Mouse (Mus musculus): ENCODE results near the gene Stox2.

Gene Stox2

DNA sequence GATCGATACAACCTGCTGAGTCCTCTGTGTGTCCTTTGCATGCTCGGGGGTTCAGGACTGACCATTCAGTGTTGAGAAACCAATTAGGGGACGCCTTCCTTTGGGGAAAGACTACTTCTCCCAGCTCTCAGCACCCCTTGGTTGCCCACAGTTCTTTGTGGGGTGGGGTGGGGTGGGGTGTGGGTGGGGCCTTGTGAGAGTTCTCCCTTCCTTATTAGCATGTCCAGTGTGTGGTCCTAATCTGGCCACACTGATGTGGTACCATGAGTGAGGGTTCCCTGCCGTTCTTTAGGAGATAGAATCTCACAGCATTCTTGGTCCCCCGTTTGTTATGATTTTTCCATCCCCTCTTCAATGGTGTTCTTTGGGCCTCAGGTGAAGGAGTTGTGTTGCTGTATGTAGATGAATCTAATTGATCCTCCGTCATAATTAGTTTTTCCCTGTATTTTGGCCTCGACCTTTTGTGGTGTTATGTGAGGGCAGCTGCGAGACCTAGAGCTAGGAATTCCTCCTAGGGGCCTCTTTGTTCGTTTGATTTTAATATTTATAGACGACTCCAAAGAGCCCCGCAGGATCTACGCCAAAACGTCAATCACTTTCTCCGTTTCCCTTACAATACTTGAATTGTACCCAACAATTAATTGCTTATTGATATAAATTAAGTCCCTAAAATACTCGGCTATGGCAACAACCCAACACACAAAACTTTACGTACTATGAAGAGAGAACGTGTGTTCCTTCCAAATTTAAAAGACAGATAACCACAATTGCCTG, 182.9 kb downstream of the Stox2 start:
- no peak for TF ChIP-seq GATA4 (IDR thresholded peaks at IDR 0.05; ENCODE audit: insufficient replicate concordance, low read length)

DNA sequence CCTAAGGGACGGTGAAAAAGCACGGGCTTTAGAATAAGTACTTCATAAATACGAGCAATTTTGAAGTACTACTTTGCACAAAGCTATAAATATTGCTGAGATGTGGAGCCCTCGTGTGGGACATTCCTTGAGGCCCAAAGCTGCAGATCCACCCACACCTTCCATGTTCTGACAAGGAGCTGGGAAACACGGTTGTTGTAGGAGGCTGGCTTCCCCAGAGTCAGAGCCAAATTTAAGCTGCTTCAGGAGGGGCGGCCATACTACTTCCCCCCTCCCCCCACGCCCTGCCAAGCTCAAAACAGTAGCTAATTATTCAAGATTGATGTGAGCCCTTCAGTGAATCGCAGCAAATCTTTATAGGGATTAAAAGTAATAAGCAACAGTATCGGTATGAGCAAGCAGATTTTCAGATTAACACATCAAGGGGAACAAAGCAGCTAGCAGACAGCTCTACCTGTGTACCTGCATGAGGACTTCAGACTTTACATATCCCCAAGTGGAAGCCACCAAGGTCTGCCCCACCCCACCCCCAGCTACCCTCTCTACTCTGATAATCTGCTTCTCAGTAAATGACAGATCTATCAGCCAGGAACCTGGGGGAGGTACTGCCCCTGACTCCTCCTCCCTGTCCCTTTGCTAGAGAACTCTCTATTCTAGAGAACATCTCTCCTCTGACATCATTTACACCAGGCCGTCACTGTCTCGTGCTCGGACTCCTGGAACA, 185.2 kb downstream of the Stox2 start:
- no peak for TF ChIP-seq GATA4 (IDR thresholded peaks at IDR 0.05; ENCODE audit: insufficient replicate concordance, low read length)

DNA sequence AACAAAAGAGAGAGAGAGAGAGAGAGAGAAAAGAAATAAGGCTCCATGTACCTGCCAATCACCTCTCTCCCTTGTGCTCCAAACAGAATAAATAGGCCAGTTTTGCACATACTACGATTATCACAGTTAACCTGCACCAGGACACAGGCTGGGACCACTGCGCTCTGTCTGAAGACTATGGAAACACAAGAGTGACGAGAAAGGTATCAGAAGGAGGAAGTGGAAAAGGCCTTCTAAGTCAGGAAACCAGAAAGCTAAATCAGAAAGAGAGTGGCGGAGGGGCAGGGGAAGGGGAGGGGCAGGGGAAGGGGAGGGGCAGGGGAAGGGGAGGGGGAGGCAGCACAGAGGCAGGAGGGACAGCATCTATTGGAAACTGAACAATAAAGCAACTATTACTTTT, 195.3 kb downstream of the Stox2 start:
- no peak for TF ChIP-seq GATA4 (IDR thresholded peaks at IDR 0.05; ENCODE audit: insufficient replicate concordance, low read length)

DNA sequence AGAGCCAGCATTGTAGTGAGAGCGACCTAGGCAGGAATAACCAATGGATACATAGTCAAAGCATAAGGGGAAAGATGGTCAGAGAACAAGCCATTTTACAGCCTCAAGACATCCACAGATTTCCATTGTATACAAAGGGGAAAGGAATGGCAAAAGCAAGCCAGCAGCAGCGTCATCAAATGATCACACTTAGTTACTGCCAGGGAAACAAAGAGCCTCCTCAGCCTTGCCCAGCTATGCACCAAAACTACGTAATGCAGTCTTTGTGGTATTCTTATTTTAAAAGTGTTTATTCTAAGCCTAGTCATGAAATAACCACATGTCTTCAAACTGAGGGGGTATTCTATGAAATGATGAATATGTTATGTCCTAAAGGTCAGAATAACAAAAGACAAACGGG, 201.0 kb downstream of the Stox2 start:
- no peak for TF ChIP-seq GATA4 (IDR thresholded peaks at IDR 0.05; ENCODE audit: insufficient replicate concordance, low read length)

DNA sequence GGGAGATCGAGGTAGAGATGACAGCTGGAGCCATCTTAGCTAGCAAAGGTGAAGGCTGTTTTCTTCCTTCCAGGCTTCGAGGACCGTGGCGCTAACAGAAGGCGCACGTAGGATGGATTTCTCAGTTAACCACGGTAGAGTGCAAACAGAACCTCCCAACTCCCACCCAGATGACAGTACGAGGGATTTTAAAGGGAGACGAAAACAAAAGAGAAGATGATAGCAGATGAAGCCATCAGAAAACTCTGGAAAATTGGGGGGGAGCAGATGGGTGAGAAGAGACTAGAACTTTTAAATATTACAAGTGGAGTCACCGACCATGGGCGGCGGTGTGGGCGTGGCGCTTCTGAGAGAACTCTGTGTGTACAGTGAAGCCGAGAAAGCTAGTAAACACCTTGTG, 202.0 kb downstream of the Stox2 start:
- TF ChIP-seq GATA4 (IDR thresholded peaks at IDR 0.05; ENCODE audit: insufficient replicate concordance, low read length), result no peak

DNA sequence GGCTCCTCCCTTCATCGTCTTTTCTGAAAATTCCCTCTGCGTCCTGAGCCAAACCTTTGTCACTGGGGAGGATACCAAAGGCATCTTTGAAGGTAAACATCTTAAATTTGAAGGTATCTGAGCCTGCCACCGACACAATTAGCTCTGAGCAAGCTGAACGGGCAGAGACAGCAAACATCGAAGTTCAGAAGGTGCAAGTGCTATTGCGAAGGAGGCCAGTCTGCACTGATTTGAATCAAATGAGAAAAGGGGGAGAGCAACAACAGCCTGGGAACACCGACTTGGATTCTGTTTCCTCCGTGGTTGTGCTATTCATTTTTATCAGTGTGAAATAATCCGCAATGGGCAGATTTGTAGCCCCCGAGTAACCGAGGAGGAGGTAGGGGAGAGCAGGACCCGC, 202.5 kb downstream of the Stox2 start:
- TF ChIP-seq GATA4 (IDR thresholded peaks at IDR 0.05; ENCODE audit: insufficient replicate concordance, low read length), result no peak

DNA sequence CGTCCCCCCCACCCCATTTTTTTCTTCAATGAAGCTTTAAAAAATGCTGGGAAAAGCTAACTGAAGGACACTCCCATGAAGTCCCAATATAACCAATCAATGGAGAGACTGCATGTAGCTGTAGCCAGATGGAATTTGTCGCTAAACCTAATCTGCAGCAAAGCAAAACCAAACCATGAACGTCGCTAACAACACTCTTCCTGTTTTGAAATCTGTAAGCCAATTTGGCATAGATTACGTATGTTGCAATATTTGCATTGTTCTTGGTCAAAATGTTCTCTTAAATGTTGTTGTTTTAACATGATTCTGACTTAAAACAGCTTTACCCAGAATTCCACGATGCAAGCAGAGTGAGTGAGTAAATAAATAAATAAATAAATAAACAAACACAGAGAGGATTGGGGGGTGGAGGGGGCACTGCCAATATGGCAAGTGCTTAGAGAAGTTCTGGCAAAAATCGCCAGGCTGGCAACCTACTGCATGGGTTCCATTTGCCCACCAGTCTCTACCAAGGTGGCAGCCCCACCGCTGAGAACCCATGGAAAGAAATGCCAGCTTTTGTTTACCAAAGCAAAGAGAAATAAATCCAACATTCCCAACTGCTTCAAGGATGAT, 203.0 kb downstream of the Stox2 start:
- TF ChIP-seq GATA4 (IDR thresholded peaks at IDR 0.05; ENCODE audit: insufficient replicate concordance, low read length), result no peak

DNA sequence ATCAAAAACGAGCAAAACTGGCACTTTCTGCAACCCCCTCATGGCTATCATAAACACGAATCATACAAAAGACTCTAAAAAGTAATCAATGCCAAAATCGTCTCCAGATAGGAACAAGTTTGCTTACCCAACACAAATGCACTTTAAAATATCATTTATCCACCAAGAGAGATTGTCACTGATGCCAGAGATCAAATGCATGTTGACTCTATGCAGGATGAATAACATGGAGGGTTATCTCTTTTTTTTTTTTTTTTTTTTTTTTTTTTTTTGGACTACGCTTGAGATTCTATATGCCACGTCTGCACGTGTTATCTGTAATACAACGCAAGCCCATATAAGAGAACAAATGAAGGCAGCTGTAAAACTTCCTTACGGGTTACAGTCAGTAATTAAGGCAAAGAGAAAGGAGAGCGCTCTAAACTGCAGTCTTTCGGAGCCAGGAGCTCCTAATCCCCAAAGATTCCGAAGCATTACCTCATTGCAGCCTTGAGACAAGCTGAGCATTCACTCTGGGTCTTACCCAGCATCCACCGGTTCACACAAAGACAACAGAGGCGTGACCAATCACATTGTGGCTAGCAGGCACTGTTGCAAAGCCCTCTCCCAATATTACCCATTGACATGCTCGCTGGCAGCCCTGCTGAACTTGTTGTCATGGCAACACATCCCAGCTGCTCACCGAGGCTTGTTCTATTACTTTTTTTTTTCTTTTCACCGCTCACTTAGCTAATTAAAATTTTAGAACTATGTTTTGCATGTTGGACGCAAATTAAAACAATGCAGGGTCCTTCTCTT, 203.8 kb downstream of the Stox2 start:
- TF ChIP-seq GATA4 (IDR thresholded peaks at IDR 0.05; ENCODE audit: insufficient replicate concordance, low read length), result no peak

DNA sequence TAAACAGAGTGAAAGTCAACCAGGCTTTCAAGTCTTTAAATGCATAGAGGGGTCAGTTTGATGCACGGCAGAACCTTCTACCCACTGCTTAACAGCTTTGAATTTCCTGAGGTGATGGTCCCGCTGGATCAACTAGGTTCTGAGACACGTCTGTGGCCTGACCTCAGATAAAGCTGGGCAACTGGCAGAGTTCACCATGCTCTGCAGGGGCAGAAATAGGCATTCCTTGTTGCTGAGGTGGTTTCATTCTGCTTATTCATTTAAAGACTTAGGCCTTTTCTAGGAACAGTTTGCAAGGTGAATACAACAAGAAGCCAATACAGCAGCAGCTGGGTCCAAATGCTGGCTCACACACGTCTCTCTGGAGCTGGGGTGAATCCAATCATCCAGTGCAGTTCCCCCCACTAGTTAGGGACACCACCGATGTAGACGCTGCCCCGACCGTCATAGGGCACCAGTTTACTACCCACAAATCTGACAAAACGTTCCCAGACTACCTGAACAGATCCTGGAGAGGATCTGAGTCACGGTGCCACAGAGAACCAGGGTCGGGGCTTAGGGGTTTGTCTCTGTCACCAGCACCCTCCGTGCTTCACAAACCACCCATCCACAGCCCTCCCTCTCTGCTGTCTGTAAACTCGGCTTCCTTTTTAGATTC, 204.6 kb downstream of the Stox2 start:
- TF ChIP-seq GATA4 (IDR thresholded peaks at IDR 0.05; ENCODE audit: insufficient replicate concordance, low read length), result no peak

DNA sequence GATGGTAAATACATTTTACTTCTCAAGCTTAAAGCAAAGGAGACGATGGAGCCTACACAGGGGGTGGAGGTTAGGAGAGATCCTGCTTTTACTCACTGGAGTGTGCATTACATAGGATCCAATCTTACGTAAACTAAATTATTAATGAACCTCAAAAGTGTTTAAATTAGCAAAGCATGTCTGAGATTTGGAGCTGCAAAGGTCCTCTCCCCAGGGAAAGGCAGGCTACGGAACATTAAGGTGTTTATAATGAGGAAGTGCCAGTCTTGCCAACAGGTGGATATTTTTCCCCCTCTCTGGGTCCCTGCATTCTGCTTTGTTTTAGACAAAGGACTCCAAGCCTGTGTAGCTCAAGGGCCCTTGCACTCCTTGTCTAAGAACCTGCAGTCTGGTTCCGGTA, 205.3 kb downstream of the Stox2 start:
- TF ChIP-seq GATA4 (IDR thresholded peaks at IDR 0.05; ENCODE audit: insufficient replicate concordance, low read length), result no peak

DNA sequence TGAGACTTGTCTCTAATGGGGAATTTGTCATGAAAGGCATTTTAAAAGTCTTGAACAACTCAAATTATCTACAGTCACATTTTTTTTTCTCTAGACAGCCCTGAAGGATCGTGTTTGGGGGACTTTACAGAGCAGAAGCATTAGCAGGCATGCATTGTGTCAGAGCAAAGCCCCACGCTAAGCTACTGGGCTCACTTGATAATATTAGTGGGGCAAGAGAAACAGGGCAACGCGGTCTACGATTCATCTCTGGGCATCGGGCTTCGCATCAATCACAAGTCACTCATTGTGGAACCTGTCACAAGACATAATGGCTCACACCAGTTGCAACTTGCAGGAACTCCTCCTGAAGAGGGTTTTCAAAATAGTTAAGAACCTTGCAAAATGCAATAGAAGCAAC, 205.9 kb downstream of the Stox2 start:
- TF ChIP-seq GATA4 (IDR thresholded peaks at IDR 0.05; ENCODE audit: insufficient replicate concordance, low read length), result no peak

DNA sequence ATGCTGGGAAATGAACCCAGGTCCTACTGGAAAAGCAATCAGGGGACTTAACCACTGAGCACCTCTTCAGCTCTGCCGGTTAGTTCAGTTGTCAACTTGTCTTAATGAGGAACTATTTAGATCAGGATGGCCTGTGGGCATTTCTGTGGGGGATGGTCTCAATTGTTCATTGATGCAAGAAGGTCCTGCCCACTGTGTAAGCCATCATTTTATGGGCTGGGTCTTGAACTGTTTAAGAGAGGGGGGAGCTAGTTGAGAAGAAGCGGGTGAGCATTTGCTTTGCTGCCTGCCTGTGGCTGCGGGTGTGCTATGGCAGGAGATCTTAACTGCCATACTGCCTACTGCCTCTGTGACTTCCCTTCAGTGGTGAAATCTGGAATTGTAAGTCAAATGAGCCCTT, 214.1 kb downstream of the Stox2 start:
- no peak for TF ChIP-seq GATA4 (IDR thresholded peaks at IDR 0.05; ENCODE audit: insufficient replicate concordance, low read length)

DNA sequence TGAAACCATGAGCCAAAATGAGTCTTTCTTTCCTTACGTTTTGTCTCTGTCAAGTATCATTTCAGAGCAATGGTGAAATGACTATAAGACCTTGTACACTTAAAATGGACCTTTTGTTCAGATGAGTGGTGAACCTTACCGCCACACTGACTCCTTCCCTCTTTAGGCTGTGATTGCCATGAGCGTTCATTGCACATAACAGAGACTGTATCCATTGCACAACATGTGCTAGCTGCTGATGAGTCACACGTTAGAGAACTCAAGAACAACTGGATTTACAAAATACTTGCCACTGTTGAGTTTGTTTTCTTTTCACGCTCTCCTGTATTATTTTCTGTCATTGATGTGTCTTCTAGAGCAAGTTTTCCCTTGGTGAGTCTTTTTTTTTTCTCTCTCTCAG, 216.1 kb downstream of the Stox2 start:
- no peak for TF ChIP-seq GATA4 (IDR thresholded peaks at IDR 0.05; ENCODE audit: insufficient replicate concordance, low read length)

DNA sequence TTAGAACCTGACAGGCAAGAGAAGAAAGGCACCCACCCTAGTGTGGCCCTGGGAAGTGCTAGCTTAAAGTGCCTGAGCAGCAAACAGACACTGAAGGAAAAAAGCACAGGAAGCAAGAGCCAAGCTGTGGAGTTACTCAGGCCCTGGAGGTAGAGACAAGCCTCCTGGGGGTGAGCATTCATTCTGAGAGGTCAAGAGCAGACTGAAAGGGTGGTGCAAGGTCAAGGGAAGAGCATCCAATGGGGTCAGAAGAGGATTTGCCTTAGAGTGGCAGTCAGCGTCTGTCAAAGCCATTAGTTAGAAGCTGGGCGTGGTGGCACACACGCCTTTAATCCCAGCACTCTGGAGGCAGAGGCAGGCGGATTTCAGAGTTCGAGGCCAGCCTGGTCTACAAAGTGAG, 224.3 kb downstream of the Stox2 start:
- TF ChIP-seq GATA4 (IDR thresholded peaks at IDR 0.05; ENCODE audit: insufficient replicate concordance, low read length), result no peak

DNA sequence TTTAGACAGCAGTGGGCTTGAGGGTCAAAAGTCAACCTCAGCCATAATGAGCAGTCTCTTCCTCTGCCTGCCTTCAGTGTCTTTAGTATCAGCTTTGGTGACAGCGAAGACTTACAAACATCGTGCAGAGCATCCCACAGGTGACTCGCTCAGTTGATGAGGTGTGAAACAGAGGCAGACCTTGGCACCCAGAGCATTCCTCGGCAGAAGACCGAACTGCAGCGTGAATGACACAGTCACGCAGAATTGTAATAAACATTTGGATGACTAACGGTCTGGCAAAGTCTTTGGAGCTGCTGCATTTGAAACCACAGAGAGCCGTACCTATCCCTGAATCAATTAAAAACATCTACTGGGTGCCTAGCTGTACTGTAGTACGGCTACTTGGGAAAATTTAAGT, 225.0 kb downstream of the Stox2 start:
- no peak for TF ChIP-seq GATA4 (IDR thresholded peaks at IDR 0.05; ENCODE audit: insufficient replicate concordance, low read length)
